In genomic region chrX:75036626-75037025, GRCm38 (mm10) we compare ENCODE assay signal across 23 mouse cellular contexts.
"Had no signal": no experiment of that assay in that cellular context is flagged by ENCODE, and none has a peak within 500 bp of the region (broad histone marks: within the 10 kb centered on the region; RNA-seq: fewer than 3 reads in every experiment).

No protein-coding gene starts in this region.

- H3K4me1 ChIP-seq: heart, embryonic 10.5 days; heart, embryonic 12.5 days; hindbrain, embryonic 10.5 days; hindbrain, embryonic 13.5 days; hindbrain, embryonic 15.5 days; limb, embryonic 13.5 days; limb, embryonic 15.5 days had no signal

- H3K9me3 ChIP-seq: heart, embryonic 10.5 days; heart, embryonic 12.5 days; hindbrain, embryonic 10.5 days; hindbrain, embryonic 13.5 days; hindbrain, embryonic 15.5 days; limb, embryonic 13.5 days; limb, embryonic 15.5 days had no signal

- ATAC-seq: hindbrain, postnatal 0 days; intestine, embryonic 16.5 days had no signal

- H3K36me3 ChIP-seq: heart, embryonic 10.5 days; heart, embryonic 12.5 days; hindbrain, embryonic 10.5 days; hindbrain, embryonic 13.5 days; hindbrain, embryonic 15.5 days; limb, embryonic 13.5 days; limb, embryonic 15.5 days had no signal

- H3K27me3 ChIP-seq: heart, embryonic 12.5 days; hindbrain, embryonic 13.5 days; hindbrain, embryonic 15.5 days; limb, embryonic 13.5 days; limb, embryonic 15.5 days had no signal

- DNase-seq: gastrocnemius, adult 2 months; gastrocnemius, postnatal 10 days; gastrocnemius, postnatal 25 days; heart, adult 18-20 months; heart, postnatal 10 days; heart, postnatal 4 days; kidney, adult 18-20 months; kidney, postnatal 10 days; kidney, postnatal 36 days; layer of hippocampus, adult 9-11 months; layer of hippocampus, postnatal 36 days; left cerebral cortex, postnatal 4 days had no signal

- H3K27ac ChIP-seq: gastrocnemius, adult 2 months; heart, embryonic 10.5 days; hindbrain, embryonic 10.5 days; hindbrain, embryonic 13.5 days; hindbrain, embryonic 15.5 days; hindbrain, postnatal 0 days; limb, embryonic 13.5 days; limb, embryonic 15.5 days; liver, embryonic 14.5 days had no signal

- H3K4me2 ChIP-seq: heart, embryonic 12.5 days; hindbrain, embryonic 13.5 days; hindbrain, embryonic 15.5 days; limb, embryonic 13.5 days; limb, embryonic 15.5 days; liver, embryonic 11.5 days had no signal

- H3K4me3 ChIP-seq: gastrocnemius, adult 2 months; heart, embryonic 10.5 days; heart, embryonic 12.5 days; hindbrain, embryonic 10.5 days; hindbrain, embryonic 13.5 days; hindbrain, embryonic 15.5 days; limb, embryonic 13.5 days; limb, embryonic 15.5 days had no signal

- H3K9ac ChIP-seq: heart, embryonic 12.5 days; hindbrain, embryonic 13.5 days; hindbrain, embryonic 15.5 days; limb, embryonic 13.5 days; limb, embryonic 15.5 days; liver, embryonic 14.5 days had no signal
